Mouse (Mus musculus) intestine, embryonic 14.5 days (tissue): ENCODE data around the gene Chid1. TPM values are rescaled to one million over a fixed set of nuclear protein-coding genes. Genes with fewer than 3 reads are reported as not detected.

Source experiments
- ATAC-seq: fragments of 200-750 bp; cut with Nextera tagmentation; replicated peaks from 2 replicates; pipeline ENCODE4 v1.8.0; 2017; ENCODE audit warnings: low read depth, moderate number of reproducible peaks, moderate TSS enrichment, moderate library complexity; ENCODE audit not compliant: low FRiP score, low TSS enrichment
- DNase-seq: peaks from one replicate; pipeline ENCODE4 v3.0.0-alpha.2; 2018; ENCODE audit warnings: low spot score
- H3K27ac ChIP-seq: fragments of 300-500 bp; sonication (generic); 2 replicates; pipeline ENCODE4 v1.5.1; 2014; ENCODE audit warnings: low read depth, mild to moderate bottlenecking, control low read depth
- H3K27me3 ChIP-seq: fragments of 300-500 bp; sonication (generic); replicated peaks from 2 replicates; pipeline ENCODE4 v1.6.1; 2014; ENCODE audit warnings: low read length, control low read depth; ENCODE audit not compliant: control insufficient read depth, insufficient read depth
- H3K36me3 ChIP-seq: fragments of 300-500 bp; sonication (generic); 2 replicates; pipeline ENCODE4 v1.6.1; 2014; ENCODE audit warnings: low read length, control low read depth; ENCODE audit not compliant: control insufficient read depth, insufficient read depth
- H3K4me1 ChIP-seq: fragments of 300-500 bp; sonication (generic); replicated peaks from 2 replicates; pipeline ENCODE4 v1.6.1; 2014; ENCODE audit warnings: low read length, control low read depth, mixed read lengths; ENCODE audit not compliant: control insufficient read depth, insufficient read depth
- H3K4me2 ChIP-seq: fragments of 300-500 bp; sonication (generic); 2 replicates; pipeline ENCODE4 v1.6.1; 2014; ENCODE audit warnings: low read length
- H3K4me3 ChIP-seq: fragments of 300-500 bp; sonication (generic); 2 replicates; pipeline ENCODE4 v1.5.1; 2014; ENCODE audit warnings: low read depth, low read length, control low read depth, mixed read lengths
- H3K9ac ChIP-seq: fragments of 300-500 bp; sonication (generic); 2 replicates; pipeline ENCODE4 v1.6.1; 2014; ENCODE audit warnings: mild to moderate bottlenecking, low read length
- H3K9me3 ChIP-seq: fragments of 300-500 bp; sonication (generic); 2 replicates; pipeline ENCODE4 v1.6.1; 2016; ENCODE audit warnings: low read length, control low read depth; ENCODE audit not compliant: control insufficient read depth
- WGBS: fragments of 180-500 bp; shearing (Covaris S2); extraction: QIAGEN DNeasy Blood & Tissue Kit; methylation state at CpG from one replicate; pipeline ENCODE4 v1.1.7; 2014; 5-methylcytosine and 5-hydroxymethylcytosine counted together
- polyA plus RNA-seq: library from polyadenylated mRNA; unstranded; fragments of >200 nt; fragmentation: Nextera tagmentation; extraction: Ambion mirVana; gene quantifications from 2 replicates; pipeline ENCODE4 v1.2.1, GENCODE M21; 2014

Chid1 gene
- polyA plus RNA-seq, 1 experiment from 2014 or later, result 42.1 TPM

DNA sequence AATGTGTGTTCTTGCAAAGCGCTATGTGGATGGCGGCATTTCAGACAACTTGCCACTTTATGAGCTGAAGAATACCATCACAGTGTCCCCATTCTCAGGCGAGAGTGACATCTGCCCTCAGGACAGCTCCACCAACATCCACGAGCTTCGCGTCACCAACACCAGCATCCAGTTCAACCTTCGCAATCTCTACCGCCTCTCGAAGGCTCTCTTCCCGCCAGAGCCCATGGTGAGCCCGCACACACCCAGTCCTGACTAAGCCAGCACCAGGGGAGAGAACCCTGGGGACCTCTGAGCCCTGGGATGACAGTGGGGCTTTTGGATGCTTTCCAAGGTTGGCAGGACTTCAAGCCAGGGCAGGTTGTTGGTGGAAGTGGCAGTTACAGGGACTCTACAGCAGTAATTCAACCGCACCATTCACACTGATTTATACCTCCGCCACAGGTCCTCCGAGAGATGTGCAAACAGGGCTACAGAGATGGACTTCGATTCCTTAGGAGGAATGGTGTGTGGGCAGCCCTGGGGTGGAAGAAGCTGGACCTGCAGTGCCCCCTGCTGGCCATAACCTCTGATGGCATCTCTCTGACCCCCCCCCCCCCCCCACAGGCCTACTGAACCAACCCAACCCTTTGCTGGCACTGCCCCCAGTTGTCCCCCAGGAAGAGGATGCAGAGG is 81.5 kb downstream of the Chid1 start:
- no peak for DNase-seq

DNA sequence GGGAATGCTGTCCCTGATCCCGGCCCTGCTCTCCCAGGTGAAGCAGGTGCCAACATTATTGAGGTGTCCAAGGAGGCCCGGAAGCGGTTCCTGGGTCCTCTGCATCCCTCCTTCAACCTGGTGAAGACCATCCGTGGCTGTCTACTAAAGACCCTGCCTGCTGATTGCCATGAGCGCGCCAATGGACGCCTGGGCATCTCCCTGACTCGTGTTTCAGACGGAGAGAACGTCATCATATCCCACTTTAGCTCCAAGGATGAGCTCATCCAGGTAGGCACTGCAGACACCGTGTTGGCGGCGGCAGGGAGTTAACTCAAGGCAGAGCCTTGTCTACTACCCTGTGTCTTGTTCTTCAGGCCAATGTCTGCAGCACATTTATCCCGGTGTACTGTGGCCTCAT is 82.4 kb downstream of the Chid1 start:
- Histone ChIP-seq H3K27me3 (peaks cover 28% of the 10 kb centered on the region), H3K36me3 (peaks cover 4% of the 10 kb centered on the region; the same call in 1 of the 2 replicates), H3K4me3 (no peak overlapping the region), H3K9ac (no peak overlapping the region), H3K4me1 (peaks cover 7% of the 10 kb centered on the region; the same call in 1 of the 2 replicates), H3K9me3 (no peaks in the 10 kb centered on the region), H3K4me2 (no peak overlapping the region), H3K27ac (no peak overlapping the region)
- DNase-seq (no peak), ATAC-seq (no peak)
- WGBS, result 92% methylated on average over 14 of the region's 14 CpGs

More for the DNA sequence above, 81.5 kb downstream of the Chid1 start:
- H3K36me3 ChIP-seq, result 0 out of 2 replicates have a peak, but pooled peaks cover 3% of the 10 kb centered on the region
- H3K27me3 ChIP-seq, result peaks cover 37% of the 10 kb centered on the region
- WGBS, result 77% methylated on average over 15 of the region's 15 CpGs
- no peak overlapping the region for H3K27ac ChIP-seq
- no peak overlapping the region for H3K4me3 ChIP-seq
- no peaks in the 10 kb centered on the region for H3K9me3 ChIP-seq
- ATAC-seq, result no peak
- H3K9ac ChIP-seq, result no peak overlapping the region
- H3K4me1 ChIP-seq, result peaks cover 7% of the 10 kb centered on the region; the same call in 1 of the 2 replicates
- H3K4me2 ChIP-seq, result no peak overlapping the region

DNA sequence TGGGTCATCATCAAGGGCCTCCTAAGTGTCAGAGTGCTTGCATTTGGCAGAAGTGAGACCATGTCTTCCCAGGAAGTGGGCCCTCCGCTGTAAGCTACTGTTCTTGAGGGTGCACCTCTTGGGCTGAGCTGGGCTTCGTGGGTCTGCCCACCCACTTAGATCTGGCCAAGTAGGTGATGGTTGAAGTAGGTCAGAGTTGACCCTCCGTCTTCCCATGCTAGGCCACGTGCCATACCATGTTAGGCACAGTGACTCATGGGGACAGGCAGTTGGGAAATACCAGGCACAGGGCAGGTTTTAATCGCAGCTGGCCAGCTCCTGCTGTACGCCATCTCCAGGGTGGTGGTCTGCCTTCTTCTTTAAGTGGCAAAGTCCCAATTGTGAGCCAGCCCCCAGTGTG is 82.9 kb downstream of the Chid1 start:
- no peak for ATAC-seq
- H3K27ac ChIP-seq, result no peak overlapping the region
- H3K4me1 ChIP-seq, result 0 out of 2 replicates have a peak, but pooled peaks cover 4% of the 10 kb centered on the region
- no peak overlapping the region for H3K4me2 ChIP-seq
- H3K9me3 ChIP-seq, result no peaks in the 10 kb centered on the region
- no peak overlapping the region for H3K4me3 ChIP-seq
- H3K27me3 ChIP-seq, result peaks cover 23% of the 10 kb centered on the region
- H3K36me3 ChIP-seq, result peaks cover 9% of the 10 kb centered on the region; the same call in 1 of the 2 replicates
- H3K9ac ChIP-seq, result no peak overlapping the region
- 85% methylated on average over 6 of the region's 6 CpGs for WGBS
- no peak for DNase-seq

DNA sequence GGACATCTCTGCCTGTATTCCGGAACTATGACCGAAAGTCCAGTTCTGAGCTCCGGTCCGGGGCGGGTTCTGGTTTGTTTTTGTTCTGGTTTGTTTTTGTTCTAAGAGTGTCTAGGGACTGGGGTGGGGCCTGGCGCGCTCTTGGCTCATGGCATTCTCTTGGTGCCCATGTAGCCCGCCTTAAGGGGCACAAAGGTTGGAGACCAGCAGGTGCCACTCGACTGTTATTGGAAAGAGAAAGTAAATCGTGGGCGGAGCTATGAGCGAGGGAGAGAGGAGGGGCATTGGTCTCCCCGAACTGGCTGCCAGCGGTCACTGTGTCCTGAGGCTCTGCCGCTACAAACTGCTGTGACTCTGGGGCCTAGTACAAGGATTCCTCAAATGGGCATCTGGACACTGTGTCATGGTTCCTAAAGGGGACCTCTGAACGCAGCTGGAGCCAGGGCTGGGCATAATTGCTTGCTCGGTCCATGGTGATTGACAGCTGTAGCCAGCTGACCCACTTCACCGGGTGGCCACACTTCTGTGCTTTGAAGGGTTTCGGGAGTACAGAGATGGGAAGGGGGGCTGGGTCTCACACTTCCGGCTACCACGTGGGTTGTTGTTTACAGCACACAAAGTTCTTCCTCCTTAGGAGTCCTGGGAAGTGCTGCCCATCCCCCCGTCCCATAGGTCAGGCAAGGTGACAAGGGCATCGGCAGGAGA is 83.9 kb downstream of the Chid1 start:
- DNase-seq, result peak; percentile 85

DNA sequence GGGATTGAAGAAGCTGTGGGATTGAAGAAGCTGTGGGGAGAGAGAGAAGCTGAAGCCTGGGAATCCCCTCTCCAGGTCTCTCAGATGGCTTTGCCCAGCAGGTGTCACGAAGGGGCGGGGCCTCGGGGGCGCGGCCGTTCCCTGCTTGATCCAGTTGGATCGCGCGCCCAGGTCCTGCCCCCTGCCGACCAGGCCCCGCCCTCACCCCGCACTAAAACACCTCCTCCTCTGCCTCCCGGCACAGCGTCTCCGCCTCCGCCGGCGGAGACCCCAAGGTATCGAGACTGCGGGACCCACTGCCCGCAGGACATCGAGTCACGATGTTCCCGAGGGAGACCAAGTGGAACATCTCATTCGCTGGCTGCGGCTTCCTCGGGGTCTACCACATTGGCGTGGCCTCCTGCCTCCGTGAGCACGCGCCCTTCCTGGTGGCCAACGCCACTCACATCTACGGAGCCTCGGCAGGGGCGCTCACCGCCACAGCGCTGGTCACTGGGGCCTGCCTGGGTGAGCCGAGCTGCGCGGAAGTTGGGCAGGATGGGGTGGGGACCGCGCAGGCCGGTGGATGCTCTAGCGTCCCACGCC is 84.6 kb downstream of the Chid1 start, which contains the start of gene Pnpla2:
Gene Pnpla2, plus strand, starts transcription at position 232 of the 585 bp plus-strand sequence.
- H3K27me3 ChIP-seq, result peaks cover 6% of the 10 kb centered on the region; the same call in 1 of the 2 replicates
- DNase-seq, result peak; percentile 95
- peak within 1 kb of the TSS; percentile 64 for H3K4me2 ChIP-seq
- under 1% methylated on average over 42 of the region's 45 CpGs for WGBS
- peak within 1 kb of the TSS; percentile 48 for H3K9ac ChIP-seq
- H3K4me1 ChIP-seq, result 0 out of 2 replicates have a peak, but pooled peaks cover 4% of the 10 kb centered on the region
- no peaks in the 10 kb centered on the region for H3K9me3 ChIP-seq
- peak within 1 kb of the TSS; percentile 51 for H3K4me3 ChIP-seq
- peak within 1 kb of the TSS; percentile 36; the same call in 1 of the 2 replicates for H3K27ac ChIP-seq
- ATAC-seq, result peak; percentile 82
- H3K36me3 ChIP-seq, result peaks cover 26% of the 10 kb centered on the region

More for the DNA sequence above, 83.9 kb downstream of the Chid1 start:
- peak overlapping the region; percentile 48 for H3K9ac ChIP-seq
- peak overlapping the region; percentile 36; the same call in 1 of the 2 replicates for H3K27ac ChIP-seq
- H3K36me3 ChIP-seq, result peaks cover 19% of the 10 kb centered on the region
- H3K4me1 ChIP-seq, result 0 out of 2 replicates have a peak, but pooled peaks cover 4% of the 10 kb centered on the region
- ATAC-seq, result peak; percentile 29; the same call in 1 of the 2 replicates
- H3K4me3 ChIP-seq, result peak overlapping the region; percentile 51
- H3K4me2 ChIP-seq, result peak overlapping the region; percentile 64
- no peaks in the 10 kb centered on the region for H3K9me3 ChIP-seq
- H3K27me3 ChIP-seq, result peaks cover 13% of the 10 kb centered on the region
- under 1% methylated on average over 23 of the region's 23 CpGs for WGBS

DNA sequence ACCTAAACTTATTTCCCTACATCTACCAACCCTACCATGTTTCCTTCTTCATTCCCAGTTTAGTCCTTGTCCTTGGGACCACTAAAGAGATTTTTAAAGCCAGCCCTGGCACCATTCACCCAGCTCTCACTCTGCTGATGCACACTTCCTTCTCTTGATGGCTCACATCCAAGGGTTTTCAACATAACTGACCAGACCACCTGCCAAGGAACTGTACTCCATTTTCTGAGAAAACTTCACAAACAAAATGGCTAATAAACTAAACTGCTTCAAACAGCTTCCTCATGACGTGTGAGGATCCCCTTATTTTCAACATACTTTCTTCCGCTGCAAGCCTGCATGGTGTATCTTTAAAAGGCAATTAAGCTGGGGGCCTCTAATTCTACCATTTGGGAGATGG is 86.0 kb downstream of the Chid1 start:
- H3K4me1 ChIP-seq, result peaks cover 9% of the 10 kb centered on the region
- no peaks in the 10 kb centered on the region for H3K9me3 ChIP-seq
- ATAC-seq (no peak), DNase-seq (no peak)
- H3K36me3 ChIP-seq, result peaks cover 34% of the 10 kb centered on the region
- H3K9ac ChIP-seq, result no peak overlapping the region
- H3K27me3 ChIP-seq, result no peaks in the 10 kb centered on the region
- no peak overlapping the region for H3K4me3 ChIP-seq
- WGBS, result 66% methylated on average over 2 of the region's 2 CpGs
- H3K27ac ChIP-seq, result no peak overlapping the region
- no peak overlapping the region for H3K4me2 ChIP-seq

DNA sequence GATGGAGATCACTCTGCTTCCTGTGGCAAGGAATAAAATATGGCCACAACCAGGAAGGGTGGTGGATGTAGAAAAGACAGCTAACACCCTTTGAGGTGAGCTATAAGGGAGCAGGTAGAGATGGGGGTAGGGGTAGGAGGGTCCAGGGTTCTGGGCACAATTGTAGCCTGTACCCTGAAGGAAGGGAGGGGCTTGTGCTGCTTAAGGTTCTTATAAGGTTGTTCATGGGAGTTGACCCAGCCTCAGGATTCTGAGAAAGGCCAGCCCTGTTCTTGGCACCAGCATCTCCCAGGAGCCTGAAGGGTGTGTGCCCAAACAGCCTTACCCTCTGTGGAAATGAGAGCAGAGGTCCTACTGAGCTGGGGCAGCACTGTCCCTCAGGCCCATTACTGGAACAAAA is 87.7 kb downstream of the Chid1 start:
- H3K4me1 ChIP-seq, result peaks cover 15% of the 10 kb centered on the region
- H3K27me3 ChIP-seq, result no peaks in the 10 kb centered on the region
- no peak overlapping the region for H3K4me2 ChIP-seq
- H3K27ac ChIP-seq, result no peak overlapping the region
- H3K9me3 ChIP-seq, result no peaks in the 10 kb centered on the region
- ATAC-seq, result no peak
- no peak overlapping the region for H3K4me3 ChIP-seq
- DNase-seq, result no peak
- H3K36me3 ChIP-seq, result peaks cover 38% of the 10 kb centered on the region
- no peak overlapping the region for H3K9ac ChIP-seq

DNA sequence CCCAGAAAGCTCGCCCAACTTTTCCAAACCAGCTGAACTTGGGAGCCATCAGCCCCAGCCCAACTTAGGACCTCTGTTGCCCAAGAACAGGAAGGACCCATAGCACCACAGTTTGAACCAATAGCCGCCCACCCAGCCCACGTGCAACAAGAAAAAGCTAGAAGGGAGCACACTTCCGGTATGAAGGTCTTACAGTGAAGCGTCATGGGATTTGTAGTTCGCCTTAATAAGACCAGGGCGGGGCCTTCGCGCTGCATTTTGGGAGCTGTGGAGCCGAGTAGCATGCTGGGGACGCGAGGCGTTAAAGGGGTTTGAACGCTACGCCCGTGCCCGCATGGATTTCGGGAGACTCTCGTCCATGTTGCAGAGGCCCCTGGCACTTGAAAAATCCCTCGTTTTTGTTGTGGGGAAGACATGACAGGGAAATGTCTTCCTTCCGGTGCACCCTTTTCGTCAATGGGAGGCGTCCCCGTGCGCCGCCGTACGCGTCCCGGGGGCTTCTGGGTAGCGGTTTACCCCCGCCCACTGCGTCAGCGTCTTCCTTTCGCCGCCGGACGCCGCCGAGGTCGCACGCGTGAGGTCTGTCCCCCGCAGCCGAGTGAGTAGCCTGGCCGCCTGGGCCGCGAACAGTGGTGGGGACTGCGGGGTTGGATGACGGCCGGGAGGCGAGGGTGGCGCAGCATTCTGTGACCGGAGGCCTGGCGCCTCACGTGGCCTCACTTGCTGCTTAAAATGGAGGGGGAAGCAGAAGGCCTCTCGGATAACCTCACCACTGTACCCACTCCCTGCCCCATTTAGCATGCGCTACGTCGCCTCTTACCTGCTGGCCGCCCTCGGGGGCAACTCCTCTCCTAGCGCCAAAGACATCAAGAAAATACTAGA is 92.3 kb downstream of the Chid1 start, which contains the start of gene Rplp2:
Gene Rplp2, plus strand, starts transcription at position 261 of the 882 bp plus-strand sequence.
- Histone ChIP-seq H3K4me1 (peaks cover 22% of the 10 kb centered on the region), H3K27me3 (no peaks in the 10 kb centered on the region), H3K27ac (peak within 1 kb of the TSS; percentile 81), H3K36me3 (peaks cover 38% of the 10 kb centered on the region), H3K4me2 (peak within 1 kb of the TSS; percentile 95), H3K4me3 (peak within 1 kb of the TSS; percentile 87), H3K9ac (peak within 1 kb of the TSS; percentile 92), H3K9me3 (no peaks in the 10 kb centered on the region)
- DNase-seq (peak; percentile 99), ATAC-seq (peak; percentile 91)
- WGBS, result 0% methylated on average over 63 of the region's 63 CpGs
